Mouse (Mus musculus): ENCODE results near the gene Cdc20b. TPM values are rescaled to one million over a fixed set of nuclear protein-coding genes. Genes with fewer than 3 reads are reported as not detected.

Gene Cdc20b
- polyA plus RNA-seq, 1 experiment from 2014 or later = 0.52 TPM

GRCm38 (mm10) chr13:113032831-113033230, 2.1 kb upstream of the Cdc20b start:
- Histone ChIP-seq H3K36me3 (no peaks in the 10 kb centered on the region), H3K27me3 (peaks cover 33% of the 10 kb centered on the region), H3K4me3 (no peak overlapping the region), H3K9ac (no peak overlapping the region), H3K4me2 (peak overlapping the region; percentile 86), H3K27ac (replicated peaks) (no peak overlapping the region), H3K4me1 (replicated peaks) (peaks cover 21% of the 10 kb centered on the region), H3K9me3 (no peaks in the 10 kb centered on the region)
- ATAC-seq (ENCODE audit: low FRiP score, low read depth) = no peak

DNA sequence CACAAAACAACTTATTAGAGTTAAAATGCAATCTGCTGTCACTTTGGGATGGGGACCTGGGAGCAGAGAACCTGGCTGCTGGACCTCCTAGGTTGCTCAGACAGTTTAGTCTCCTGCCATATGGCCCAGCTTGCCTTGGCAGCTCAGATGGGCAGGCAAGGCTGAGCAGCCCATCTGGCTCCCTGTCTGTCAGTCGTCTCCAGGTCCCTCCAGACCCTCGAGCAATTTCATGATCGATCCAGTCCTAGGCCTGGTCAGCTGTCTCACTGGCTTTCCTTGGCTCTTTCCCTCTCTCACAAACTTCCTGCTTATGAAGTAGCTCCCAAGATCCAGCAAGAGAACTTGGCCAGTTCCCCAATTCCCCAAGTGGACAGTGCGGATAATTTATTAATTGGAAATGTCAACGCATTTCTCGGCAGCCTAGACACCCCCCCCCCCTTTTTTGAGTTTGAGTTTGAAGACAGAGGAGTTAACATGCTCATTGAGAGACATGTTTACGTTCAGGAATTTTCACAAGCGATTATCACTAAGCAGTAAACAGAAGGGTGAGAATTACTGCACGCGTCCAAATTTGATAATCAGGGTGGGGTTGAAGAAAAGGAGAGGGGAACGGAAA, 532 bp upstream of the Cdc20b start:
- Histone ChIP-seq H3K4me3 (peak overlapping the region; percentile 48), H3K27me3 (peaks cover 35% of the 10 kb centered on the region), H3K9me3 (no peaks in the 10 kb centered on the region), H3K36me3 (no peaks in the 10 kb centered on the region), H3K9ac (peak overlapping the region; percentile 43; the same call in 1 of the 2 replicates), H3K4me2 (peak overlapping the region; percentile 97), H3K4me1 (replicated peaks) (peaks cover 21% of the 10 kb centered on the region), H3K27ac (replicated peaks) (no peak overlapping the region)
- WGBS = 2% methylated on average over 11 of the region's 11 CpGs
- no peak for ATAC-seq (ENCODE audit: low FRiP score, low read depth)

DNA sequence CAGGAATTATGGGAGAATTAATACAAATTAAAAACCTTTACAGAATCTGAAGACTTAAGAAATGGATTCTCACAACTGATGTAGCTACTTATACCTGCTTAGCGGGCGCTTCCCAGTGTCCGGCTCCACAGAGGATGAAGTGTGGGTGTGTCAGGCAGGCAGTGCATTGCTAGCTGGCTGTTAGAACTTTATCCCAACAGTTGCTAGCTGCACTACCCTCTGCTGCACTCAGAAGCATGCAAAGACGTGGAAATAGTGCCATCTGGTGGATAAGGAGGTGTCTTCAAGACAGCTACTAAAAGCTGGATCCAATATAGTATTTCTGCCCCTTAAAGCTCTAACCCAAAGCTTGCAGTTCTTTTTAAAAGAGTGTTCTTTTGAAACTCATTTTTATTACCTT, 941 bp downstream of the Cdc20b start:
- peak; percentile 82 for ATAC-seq (ENCODE audit: low FRiP score, low read depth)
- no peaks in the 10 kb centered on the region for H3K36me3 ChIP-seq
- H3K4me2 ChIP-seq = peak overlapping the region; percentile 97
- H3K4me1 ChIP-seq (replicated peaks) = peaks cover 21% of the 10 kb centered on the region
- no peak overlapping the region for H3K27ac ChIP-seq (replicated peaks)
- H3K27me3 ChIP-seq = peaks cover 27% of the 10 kb centered on the region
- H3K9me3 ChIP-seq = no peaks in the 10 kb centered on the region
- H3K4me3 ChIP-seq = peak overlapping the region; percentile 48
- WGBS = 0% methylated on average over 4 of the region's 4 CpGs
- H3K9ac ChIP-seq = no peak overlapping the region

GRCm38 (mm10) chr13:113044876-113045275, 10.0 kb downstream of the Cdc20b start:
- H3K4me1 ChIP-seq (replicated peaks) = peaks cover 3% of the 10 kb centered on the region; the same call in 1 of the 2 replicates
- no peaks in the 10 kb centered on the region for H3K9me3 ChIP-seq
- no peaks in the 10 kb centered on the region for H3K27me3 ChIP-seq
- no peak for ATAC-seq (ENCODE audit: low FRiP score, low read depth)
- WGBS = 81% methylated on average over 3 of the region's 3 CpGs
- no peak overlapping the region for H3K27ac ChIP-seq (replicated peaks)
- H3K9ac ChIP-seq = no peak overlapping the region
- H3K4me2 ChIP-seq = peak overlapping the region; percentile 81
- no peaks in the 10 kb centered on the region for H3K36me3 ChIP-seq
- H3K4me3 ChIP-seq = no peak overlapping the region

DNA sequence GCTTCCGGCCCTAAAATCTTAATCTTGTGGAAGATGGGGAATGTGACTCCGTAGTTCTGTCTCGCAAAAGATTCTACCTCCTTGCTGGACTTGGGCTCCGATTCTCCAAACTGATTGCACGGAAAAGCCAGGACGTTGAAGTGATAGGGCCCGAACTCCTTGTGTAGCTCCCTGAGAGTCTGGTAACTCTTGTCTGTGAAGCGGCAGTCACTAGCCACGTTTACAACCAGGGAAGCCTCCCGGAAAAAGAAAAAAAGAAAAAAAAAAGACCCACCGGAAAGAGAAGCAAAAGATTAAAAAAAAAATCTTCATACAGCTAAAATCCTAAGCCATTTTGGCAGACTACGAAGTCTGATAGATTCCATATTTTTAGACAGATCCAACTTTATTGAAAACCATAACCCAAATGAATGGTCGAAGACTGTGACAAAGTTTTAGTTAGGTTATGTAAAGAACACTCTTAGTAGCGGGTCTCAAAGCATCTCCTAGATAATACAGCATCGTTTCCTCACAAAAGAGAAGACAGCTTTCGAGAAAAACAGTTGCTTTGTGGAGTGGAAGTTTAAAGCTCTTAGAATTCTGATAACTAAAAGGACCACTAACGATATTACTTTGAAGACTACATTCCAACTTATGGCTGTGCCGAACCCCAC, 10.7 kb downstream of the Cdc20b start:
- Histone ChIP-seq H3K27ac (replicated peaks) (0 out of 2 replicates have a peak overlapping the region, but pooled peaks have one; percentile 34), H3K27me3 (no peaks in the 10 kb centered on the region), H3K4me3 (peak overlapping the region; percentile 48), H3K9ac (peak overlapping the region; percentile 35), H3K9me3 (no peaks in the 10 kb centered on the region), H3K36me3 (no peaks in the 10 kb centered on the region), H3K4me2 (peak overlapping the region; percentile 81), H3K4me1 (replicated peaks) (peaks cover 3% of the 10 kb centered on the region; the same call in 1 of the 2 replicates)
- WGBS = 26% methylated on average over 18 of the region's 18 CpGs
- ATAC-seq (ENCODE audit: low FRiP score, low read depth) = no peak

DNA sequence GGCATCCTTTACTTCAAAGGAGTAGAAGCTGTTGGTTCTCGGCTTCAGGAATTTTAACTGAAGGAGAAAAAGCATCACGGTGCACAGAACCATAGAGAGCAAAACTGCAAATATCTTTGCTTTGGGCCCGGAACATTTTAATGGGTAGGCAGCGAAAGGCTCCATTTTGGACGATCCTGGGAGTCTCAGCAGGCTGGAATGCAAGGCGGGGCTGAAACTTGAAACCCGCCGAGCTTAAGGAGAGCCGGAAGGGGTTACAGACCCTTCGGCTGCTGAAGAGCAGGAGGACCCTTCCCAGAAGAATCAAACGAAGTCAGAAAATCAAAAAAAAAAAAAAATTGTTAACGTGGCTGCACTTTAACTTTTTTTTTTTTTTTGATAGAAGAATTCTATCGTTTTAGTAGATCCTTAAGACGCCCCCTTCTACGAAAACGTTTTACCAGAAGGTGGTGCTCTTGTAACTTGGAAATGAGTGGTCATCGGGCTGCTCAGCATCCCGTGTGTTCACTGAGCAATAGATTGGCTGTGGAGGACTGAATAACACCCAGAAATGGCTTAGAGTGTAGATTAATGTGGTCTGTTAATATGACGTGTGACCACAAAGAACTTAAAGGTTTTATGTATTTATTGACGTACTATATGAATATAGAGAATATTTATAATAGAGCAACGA, 11.4 kb downstream of the Cdc20b start, which contains the start of gene Gpx8:
TSS of gene Gpx8 (minus strand) at position 200 of the 673 bp plus-strand sequence.
- WGBS = 5% methylated on average over 21 of the region's 21 CpGs

GRCm38 (mm10) chr13:113047018-113047417, 12.1 kb downstream of the Cdc20b start:
- H3K9ac ChIP-seq = no peak overlapping the region
- no peak overlapping the region for H3K4me3 ChIP-seq
- no peaks in the 10 kb centered on the region for H3K36me3 ChIP-seq
- H3K27ac ChIP-seq (replicated peaks) = no peak overlapping the region
- ATAC-seq (ENCODE audit: low FRiP score, low read depth) = peak; percentile 72
- H3K9me3 ChIP-seq = no peaks in the 10 kb centered on the region
- H3K27me3 ChIP-seq = no peaks in the 10 kb centered on the region
- peaks cover 3% of the 10 kb centered on the region; the same call in 1 of the 2 replicates for H3K4me1 ChIP-seq (replicated peaks)
- peak overlapping the region; percentile 81 for H3K4me2 ChIP-seq

More for the DNA sequence above, 11.4 kb downstream of the Cdc20b start, which contains the start of gene Gpx8:
- no peaks in the 10 kb centered on the region for H3K9me3 ChIP-seq
- peak within 1 kb of the TSS; percentile 48 for H3K4me3 ChIP-seq
- no peaks in the 10 kb centered on the region for H3K27me3 ChIP-seq
- peak; percentile 87 for ATAC-seq (ENCODE audit: low FRiP score, low read depth)
- H3K4me1 ChIP-seq (replicated peaks) = peaks cover 3% of the 10 kb centered on the region; the same call in 1 of the 2 replicates
- peak within 1 kb of the TSS; percentile 35 for H3K9ac ChIP-seq
- no peaks in the 10 kb centered on the region for H3K36me3 ChIP-seq
- H3K27ac ChIP-seq (replicated peaks) = 0 out of 2 replicates have a peak within 1 kb of the TSS, but pooled peaks have one; percentile 34
- peak within 1 kb of the TSS; percentile 81 for H3K4me2 ChIP-seq

DNA sequence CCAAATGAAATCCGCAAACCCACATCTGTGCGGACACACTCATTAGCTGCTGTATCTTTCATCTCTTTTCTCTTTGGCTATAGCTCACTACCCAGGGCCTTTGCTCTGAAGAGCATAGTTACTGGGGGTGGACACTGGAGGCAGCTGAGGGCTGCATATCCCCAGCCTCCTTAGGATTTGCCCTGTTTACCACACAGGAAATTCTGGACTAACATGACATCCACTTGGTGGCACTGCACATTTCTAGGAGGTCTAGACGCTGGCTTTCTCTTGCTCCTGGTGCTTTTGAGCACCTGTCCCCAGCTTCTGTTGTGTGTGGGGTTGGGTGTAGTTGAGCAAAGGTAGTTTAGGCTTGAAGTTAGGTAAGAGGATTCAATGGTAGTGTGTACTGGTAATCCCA, 12.7 kb downstream of the Cdc20b start:
- H3K9me3 ChIP-seq = no peaks in the 10 kb centered on the region
- no peaks in the 10 kb centered on the region for H3K27me3 ChIP-seq
- no peak overlapping the region for H3K4me2 ChIP-seq
- WGBS = 76% methylated on average over 3 of the region's 3 CpGs
- no peak overlapping the region for H3K9ac ChIP-seq
- H3K4me3 ChIP-seq = no peak overlapping the region
- no peaks in the 10 kb centered on the region for H3K36me3 ChIP-seq
- peaks cover 3% of the 10 kb centered on the region; the same call in 1 of the 2 replicates for H3K4me1 ChIP-seq (replicated peaks)
- H3K27ac ChIP-seq (replicated peaks) = no peak overlapping the region
- ATAC-seq (ENCODE audit: low FRiP score, low read depth) = no peak

GRCm38 (mm10) chr13:113054230-113054629, 19.3 kb downstream of the Cdc20b start:
- no peak overlapping the region for H3K9ac ChIP-seq
- no peak for ATAC-seq (ENCODE audit: low FRiP score, low read depth)

GRCm38 (mm10) chr13:113055826-113056225, 20.9 kb downstream of the Cdc20b start:
- Histone ChIP-seq H3K27ac (replicated peaks) (no peak overlapping the region), H3K27me3 (no peaks in the 10 kb centered on the region), H3K4me2 (no peak overlapping the region), H3K4me3 (no peak overlapping the region), H3K4me1 (replicated peaks) (no peaks in the 10 kb centered on the region), H3K9me3 (no peaks in the 10 kb centered on the region), H3K9ac (no peak overlapping the region), H3K36me3 (no peaks in the 10 kb centered on the region)
- 0 out of 2 replicates have a peak, but pooled peaks have one; percentile 15 for ATAC-seq (ENCODE audit: low FRiP score, low read depth)
- 47% methylated on average over 8 of the region's 8 CpGs for WGBS

More at GRCm38 (mm10) chr13:113054230-113054629, 19.3 kb downstream of the Cdc20b start:
- Histone ChIP-seq H3K27ac (replicated peaks) (no peak overlapping the region), H3K9me3 (no peaks in the 10 kb centered on the region), H3K4me2 (no peak overlapping the region), H3K36me3 (no peaks in the 10 kb centered on the region), H3K4me1 (replicated peaks) (no peaks in the 10 kb centered on the region), H3K4me3 (no peak overlapping the region), H3K27me3 (no peaks in the 10 kb centered on the region)
- WGBS = 96% methylated on average over 8 of the region's 8 CpGs

DNA sequence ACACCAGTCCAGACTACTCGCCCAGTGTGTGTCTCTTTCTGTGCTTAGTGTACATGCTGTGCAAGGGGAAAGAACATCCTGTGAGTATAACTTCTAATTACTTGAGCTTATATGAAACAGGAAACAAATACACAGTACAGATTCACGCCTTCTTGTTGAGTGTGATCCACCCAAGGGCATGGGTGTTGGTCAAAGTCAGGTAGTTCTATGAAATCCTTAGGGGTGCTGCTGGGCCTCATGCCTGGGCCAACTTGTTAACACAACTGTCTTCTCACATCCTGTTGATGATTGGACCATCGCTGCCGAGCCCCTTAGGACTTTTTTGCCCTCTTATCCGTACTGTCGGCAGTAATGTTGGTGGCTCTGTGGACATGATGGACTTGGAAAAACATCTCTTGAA, 26.8 kb downstream of the Cdc20b start:
- no peak for ATAC-seq (ENCODE audit: low FRiP score, low read depth)
- Histone ChIP-seq H3K27ac (replicated peaks) (no peak overlapping the region), H3K4me3 (no peak overlapping the region), H3K36me3 (no peaks in the 10 kb centered on the region), H3K9me3 (no peaks in the 10 kb centered on the region), H3K9ac (no peak overlapping the region), H3K27me3 (no peaks in the 10 kb centered on the region), H3K4me2 (no peak overlapping the region), H3K4me1 (replicated peaks) (no peaks in the 10 kb centered on the region)
- WGBS = 90% methylated on average over 6 of the region's 6 CpGs

DNA sequence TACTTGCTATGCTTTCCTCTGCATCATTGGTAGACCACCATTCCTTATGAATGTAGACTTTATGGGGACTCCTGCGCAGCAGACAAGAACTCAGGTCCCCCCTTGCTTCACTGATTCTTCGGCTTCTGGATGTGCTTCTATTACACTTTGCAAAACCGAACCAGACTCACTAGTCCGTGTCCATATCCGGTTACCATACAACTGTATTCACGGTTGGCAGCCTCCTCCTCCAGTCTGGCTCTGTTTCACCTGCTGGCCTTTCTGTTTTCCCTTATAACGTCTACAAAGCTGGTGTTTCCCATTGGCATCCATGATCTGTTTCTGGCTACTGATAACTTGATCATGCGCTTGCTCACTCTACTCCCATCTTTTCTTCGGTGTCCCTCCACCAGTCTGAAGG, 29.6 kb downstream of the Cdc20b start:
- Histone ChIP-seq H3K4me2 (no peak overlapping the region), H3K9ac (no peak overlapping the region), H3K36me3 (no peaks in the 10 kb centered on the region), H3K27me3 (no peaks in the 10 kb centered on the region), H3K4me1 (replicated peaks) (no peaks in the 10 kb centered on the region), H3K9me3 (no peaks in the 10 kb centered on the region), H3K27ac (replicated peaks) (no peak overlapping the region), H3K4me3 (no peak overlapping the region)
- 93% methylated on average over 9 of the region's 9 CpGs for WGBS
- ATAC-seq (ENCODE audit: low FRiP score, low read depth) = no peak
